Mouse (Mus musculus): ENCODE measurements around the gene Larp6. TPM values are rescaled to one million over a fixed set of nuclear protein-coding genes. Genes with fewer than 3 reads are reported as not detected.

Larp6 gene
- polyA plus RNA-seq, 1 experiment from 2014 or later = 1.9 TPM

DNA sequence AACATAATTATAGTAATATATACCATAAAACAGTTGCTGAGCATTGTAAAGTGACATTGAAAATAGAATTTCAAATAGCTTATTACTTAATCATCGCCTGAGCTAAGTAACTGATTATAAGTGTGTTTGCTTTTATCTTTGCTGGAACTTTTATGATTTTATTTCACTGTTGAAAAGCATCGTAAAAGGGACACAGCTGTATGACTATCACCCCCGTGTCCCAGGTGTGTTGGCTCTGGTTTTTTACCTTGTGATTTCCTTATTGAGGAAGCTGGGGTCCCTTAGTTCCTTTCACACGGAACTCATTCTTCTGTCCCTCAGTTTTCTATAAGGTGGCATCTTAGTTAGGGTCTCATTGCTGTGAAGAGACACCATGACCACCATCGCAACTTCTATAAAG lies 34.9 kb downstream of the Larp6 start:
- WGBS = 90% methylated on average over 5 of the region's 5 CpGs
- Histone ChIP-seq H3K27me3 (ENCODE audit: control insufficient read depth, insufficient read depth, low read length) (no peaks in the 10 kb centered on the region), H3K27ac (ENCODE audit: low read depth, low read length) (no peak overlapping the region), H3K4me3 (ENCODE audit: low read depth, low read length) (no peak overlapping the region), H3K9me3 (ENCODE audit: control insufficient read depth, low read length) (no peaks in the 10 kb centered on the region), H3K4me2 (replicated peaks; ENCODE audit: low read depth, low read length) (no peak overlapping the region), H3K36me3 (ENCODE audit: control insufficient read depth, insufficient read depth, low read length) (no peaks in the 10 kb centered on the region), H3K9ac (ENCODE audit: low read depth, low read length) (no peak overlapping the region), H3K4me1 (replicated peaks; ENCODE audit: control insufficient read depth, insufficient read depth, low read length) (no peaks in the 10 kb centered on the region)
- ATAC-seq (ENCODE audit: low FRiP score) = no peak
- no peak for DNase-seq (ENCODE audit: low spot score)

DNA sequence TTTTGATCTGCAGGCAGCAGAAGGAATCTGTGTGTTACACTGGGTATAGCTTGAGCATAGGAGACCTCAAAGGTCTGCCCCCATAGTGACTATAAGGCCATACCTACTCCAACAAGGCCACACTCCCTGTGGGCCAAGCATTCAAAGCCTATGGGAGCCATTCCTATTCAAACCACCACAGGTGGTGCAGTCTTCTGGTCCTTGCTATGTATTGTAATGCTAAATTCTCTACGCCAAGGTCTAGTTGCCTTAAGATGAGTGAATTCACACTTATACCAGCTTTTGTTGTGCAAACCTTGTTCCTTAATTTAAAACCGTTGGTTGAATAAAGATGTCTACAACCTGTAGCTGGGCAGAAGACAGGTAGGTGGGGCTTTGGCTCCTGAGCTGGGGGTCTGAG lies 35.4 kb downstream of the Larp6 start:
- Histone ChIP-seq H3K4me3 (ENCODE audit: low read depth, low read length) (no peak overlapping the region), H3K9ac (ENCODE audit: low read depth, low read length) (no peak overlapping the region), H3K27me3 (ENCODE audit: control insufficient read depth, insufficient read depth, low read length) (no peaks in the 10 kb centered on the region), H3K9me3 (ENCODE audit: control insufficient read depth, low read length) (no peaks in the 10 kb centered on the region), H3K27ac (ENCODE audit: low read depth, low read length) (no peak overlapping the region), H3K4me1 (replicated peaks; ENCODE audit: control insufficient read depth, insufficient read depth, low read length) (no peaks in the 10 kb centered on the region), H3K36me3 (ENCODE audit: control insufficient read depth, insufficient read depth, low read length) (no peaks in the 10 kb centered on the region), H3K4me2 (replicated peaks; ENCODE audit: low read depth, low read length) (no peak overlapping the region)
- ATAC-seq (ENCODE audit: low FRiP score) = no peak
- WGBS = 77% methylated on average over 2 of the region's 2 CpGs
- DNase-seq (ENCODE audit: low spot score) = no peak

DNA sequence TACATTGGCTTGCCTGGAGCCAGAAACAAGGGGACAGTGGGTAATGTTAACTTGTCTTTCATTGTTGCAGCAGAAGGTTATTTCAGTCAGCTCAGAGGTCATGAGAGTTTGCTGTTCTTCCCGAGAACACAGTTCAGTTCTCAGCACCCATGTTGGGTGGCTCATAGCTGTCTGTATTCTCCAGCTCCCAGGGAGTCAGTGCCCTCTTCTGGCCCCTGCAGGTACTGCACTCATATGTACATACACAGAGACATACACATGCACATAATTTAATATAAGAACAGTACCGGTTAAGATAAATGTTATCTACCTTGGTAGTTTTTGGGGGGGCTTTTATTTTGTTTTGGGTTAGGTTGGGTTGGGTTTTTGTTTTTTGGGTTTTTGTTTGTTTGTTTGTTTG lies 36.3 kb downstream of the Larp6 start:
- DNase-seq (ENCODE audit: low spot score) (no peak), ATAC-seq (ENCODE audit: low FRiP score) (no peak)
- no peaks in the 10 kb centered on the region for H3K36me3 ChIP-seq (ENCODE audit: control insufficient read depth, insufficient read depth, low read length)
- no peak overlapping the region for H3K4me2 ChIP-seq (replicated peaks; ENCODE audit: low read depth, low read length)
- H3K4me3 ChIP-seq (ENCODE audit: low read depth, low read length) = no peak overlapping the region
- 87% methylated on average over 2 of the region's 2 CpGs for WGBS
- H3K9me3 ChIP-seq (ENCODE audit: control insufficient read depth, low read length) = no peaks in the 10 kb centered on the region
- H3K27ac ChIP-seq (ENCODE audit: low read depth, low read length) = no peak overlapping the region
- no peak overlapping the region for H3K9ac ChIP-seq (ENCODE audit: low read depth, low read length)
- H3K27me3 ChIP-seq (ENCODE audit: control insufficient read depth, insufficient read depth, low read length) = no peaks in the 10 kb centered on the region
- H3K4me1 ChIP-seq (replicated peaks; ENCODE audit: control insufficient read depth, insufficient read depth, low read length) = no peaks in the 10 kb centered on the region

DNA sequence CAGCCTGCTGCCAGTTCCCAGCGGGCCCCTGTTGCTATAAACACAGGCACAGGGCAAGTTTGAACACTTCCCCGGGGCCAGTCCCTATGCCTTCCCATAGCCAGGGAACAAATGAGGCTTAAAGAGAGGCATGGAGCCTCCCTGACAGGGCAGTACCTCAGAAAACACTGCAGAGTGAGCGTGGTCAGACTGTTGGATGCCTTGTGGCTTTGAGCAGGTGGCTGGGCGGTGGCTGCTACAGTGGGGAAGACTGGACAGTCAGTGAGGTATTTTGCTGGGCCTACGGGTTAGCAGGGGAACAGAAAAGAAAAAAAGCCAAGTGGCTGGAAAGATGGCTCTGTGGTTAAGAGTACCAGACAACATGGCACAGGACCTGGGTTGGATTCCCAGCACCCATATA lies 38.3 kb downstream of the Larp6 start:
- 90% methylated on average over 5 of the region's 5 CpGs for WGBS
- no peak for ATAC-seq (ENCODE audit: low FRiP score)

DNA sequence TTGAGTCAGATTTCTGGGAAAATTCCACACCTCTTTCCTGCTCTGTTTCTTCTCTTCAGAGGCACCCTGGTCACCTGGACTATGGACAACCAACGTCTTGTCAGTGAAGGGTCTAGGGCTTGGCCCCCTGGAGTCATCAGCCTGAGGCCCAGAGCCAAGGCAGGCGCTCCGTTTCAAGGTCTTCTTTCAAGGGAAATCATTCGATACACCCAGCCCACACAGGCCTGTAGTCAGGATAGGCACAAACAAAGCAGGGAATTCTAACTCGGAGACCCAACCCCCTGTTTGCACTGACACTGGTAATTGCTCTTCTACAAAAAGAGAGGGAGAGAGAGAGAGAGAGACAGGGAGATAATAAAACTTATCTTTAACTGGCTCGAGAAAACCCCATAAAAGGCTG lies 39.2 kb downstream of the Larp6 start:
- no peak for ATAC-seq (ENCODE audit: low FRiP score)
- Histone ChIP-seq H3K4me3 (ENCODE audit: low read depth, low read length) (no peak overlapping the region), H3K4me1 (replicated peaks; ENCODE audit: control insufficient read depth, insufficient read depth, low read length) (no peaks in the 10 kb centered on the region), H3K36me3 (ENCODE audit: control insufficient read depth, insufficient read depth, low read length) (no peaks in the 10 kb centered on the region), H3K27me3 (ENCODE audit: control insufficient read depth, insufficient read depth, low read length) (no peaks in the 10 kb centered on the region), H3K4me2 (replicated peaks; ENCODE audit: low read depth, low read length) (no peak overlapping the region), H3K9me3 (ENCODE audit: control insufficient read depth, low read length) (no peaks in the 10 kb centered on the region), H3K9ac (ENCODE audit: low read depth, low read length) (no peak overlapping the region), H3K27ac (ENCODE audit: low read depth, low read length) (no peak overlapping the region)
- no peak for DNase-seq (ENCODE audit: low spot score)
- 68% methylated on average over 6 of the region's 6 CpGs for WGBS

More for the DNA sequence above, 38.3 kb downstream of the Larp6 start:
- Histone ChIP-seq H3K9ac (ENCODE audit: low read depth, low read length) (no peak overlapping the region), H3K27ac (ENCODE audit: low read depth, low read length) (no peak overlapping the region), H3K36me3 (ENCODE audit: control insufficient read depth, insufficient read depth, low read length) (no peaks in the 10 kb centered on the region), H3K4me1 (replicated peaks; ENCODE audit: control insufficient read depth, insufficient read depth, low read length) (no peaks in the 10 kb centered on the region), H3K4me3 (ENCODE audit: low read depth, low read length) (no peak overlapping the region), H3K4me2 (replicated peaks; ENCODE audit: low read depth, low read length) (no peak overlapping the region), H3K27me3 (ENCODE audit: control insufficient read depth, insufficient read depth, low read length) (no peaks in the 10 kb centered on the region), H3K9me3 (ENCODE audit: control insufficient read depth, low read length) (no peaks in the 10 kb centered on the region)
- DNase-seq (ENCODE audit: low spot score) = no peak

DNA sequence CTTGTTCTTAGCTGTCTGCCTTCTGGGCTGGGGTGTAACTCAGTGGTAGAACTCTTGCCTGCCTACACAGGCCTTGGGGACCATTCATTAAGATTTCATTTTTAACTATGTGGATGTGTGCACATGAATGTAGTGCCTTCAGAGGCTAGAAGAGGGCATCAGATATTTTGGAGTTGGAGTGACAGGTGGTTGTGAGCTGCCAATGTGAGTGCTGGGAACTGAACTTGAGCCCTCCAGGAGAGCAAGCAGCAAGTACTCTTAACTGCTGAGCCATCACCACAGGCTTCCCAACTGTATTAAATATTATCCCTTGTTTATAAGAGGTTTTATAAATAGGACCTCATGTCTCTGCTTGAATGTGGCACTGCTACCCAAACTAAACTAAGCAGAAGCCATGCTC lies 39.8 kb downstream of the Larp6 start:
- DNase-seq (ENCODE audit: low spot score) (no peak), ATAC-seq (ENCODE audit: low FRiP score) (no peak)
- no peak overlapping the region for H3K27ac ChIP-seq (ENCODE audit: low read depth, low read length)
- H3K4me1 ChIP-seq (replicated peaks; ENCODE audit: control insufficient read depth, insufficient read depth, low read length) = no peaks in the 10 kb centered on the region
- H3K9me3 ChIP-seq (ENCODE audit: control insufficient read depth, low read length) = no peaks in the 10 kb centered on the region
- H3K36me3 ChIP-seq (ENCODE audit: control insufficient read depth, insufficient read depth, low read length) = no peaks in the 10 kb centered on the region
- no peak overlapping the region for H3K9ac ChIP-seq (ENCODE audit: low read depth, low read length)
- no peak overlapping the region for H3K4me2 ChIP-seq (replicated peaks; ENCODE audit: low read depth, low read length)
- no peak overlapping the region for H3K4me3 ChIP-seq (ENCODE audit: low read depth, low read length)
- no peaks in the 10 kb centered on the region for H3K27me3 ChIP-seq (ENCODE audit: control insufficient read depth, insufficient read depth, low read length)

DNA sequence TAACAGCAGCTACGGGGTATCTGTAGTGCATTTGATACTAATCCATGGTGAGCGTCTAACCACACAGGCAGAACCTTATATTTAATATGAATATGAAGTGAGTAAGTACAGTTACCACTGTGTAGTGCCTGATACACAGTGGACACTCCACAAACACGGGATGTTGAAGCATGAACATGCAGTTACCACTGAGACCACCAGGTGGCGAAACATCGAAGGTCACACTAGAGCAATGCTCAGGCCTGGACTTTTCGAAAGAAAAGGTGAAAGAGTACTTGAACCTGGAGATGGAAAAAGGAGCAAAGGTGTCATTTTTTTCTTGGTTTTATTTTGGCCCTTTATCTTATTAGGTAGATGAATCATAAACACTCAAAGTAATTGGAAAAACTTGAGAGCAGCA lies 43.5 kb downstream of the Larp6 start:
- ATAC-seq (ENCODE audit: low FRiP score) = no peak
- Histone ChIP-seq H3K27me3 (ENCODE audit: control insufficient read depth, insufficient read depth, low read length) (no peaks in the 10 kb centered on the region), H3K9ac (ENCODE audit: low read depth, low read length) (no peak overlapping the region), H3K27ac (ENCODE audit: low read depth, low read length) (no peak overlapping the region), H3K4me3 (ENCODE audit: low read depth, low read length) (no peak overlapping the region), H3K36me3 (ENCODE audit: control insufficient read depth, insufficient read depth, low read length) (no peaks in the 10 kb centered on the region), H3K4me1 (replicated peaks; ENCODE audit: control insufficient read depth, insufficient read depth, low read length) (no peaks in the 10 kb centered on the region), H3K9me3 (ENCODE audit: control insufficient read depth, low read length) (no peaks in the 10 kb centered on the region), H3K4me2 (replicated peaks; ENCODE audit: low read depth, low read length) (no peak overlapping the region)
- 38% methylated on average over 6 of the region's 6 CpGs for WGBS
- peak; percentile 80 for DNase-seq (ENCODE audit: low spot score)

DNA sequence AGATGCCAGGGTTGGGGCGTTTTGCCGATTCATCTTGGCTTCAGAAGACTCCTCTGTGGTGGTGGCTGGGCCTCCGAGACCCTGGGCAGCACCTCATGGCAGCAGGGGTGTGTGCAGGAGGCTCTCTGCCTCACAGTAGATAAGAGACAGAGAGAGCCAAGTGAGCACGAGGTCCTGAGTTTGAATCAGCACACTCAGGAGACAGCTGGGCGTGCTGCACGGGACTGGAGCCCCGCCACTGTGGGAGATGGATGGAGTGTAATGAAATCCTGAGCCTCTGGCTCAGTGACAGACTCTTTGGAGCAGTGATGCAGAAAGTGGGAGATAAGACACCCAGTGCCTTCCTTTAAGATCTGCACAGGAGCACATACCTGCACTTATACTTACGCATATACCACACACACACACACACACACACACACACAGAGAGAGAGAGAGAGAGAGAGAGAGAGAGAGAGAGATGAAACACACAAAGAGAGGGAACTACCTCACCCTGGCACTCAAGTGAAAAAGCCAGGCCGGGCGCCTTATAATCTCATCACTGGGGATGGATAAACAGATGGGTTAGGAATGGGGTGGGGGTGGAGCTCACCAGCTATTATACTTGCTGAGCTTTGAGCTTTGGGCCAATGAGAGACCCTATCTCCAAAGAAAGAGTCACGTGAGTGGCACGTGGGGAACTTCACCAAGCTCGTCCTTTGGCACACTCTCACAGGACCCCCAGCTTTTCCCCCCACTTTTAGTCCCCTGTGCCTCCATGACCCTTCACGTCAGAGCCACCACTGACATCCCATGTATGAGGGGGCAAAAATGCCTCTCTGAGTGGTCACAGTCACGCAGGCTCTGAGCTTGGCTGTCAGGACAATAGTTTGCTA lies 44.3 kb downstream of the Larp6 start:
- Histone ChIP-seq H3K9me3 (ENCODE audit: control insufficient read depth, low read length) (no peaks in the 10 kb centered on the region), H3K4me1 (replicated peaks; ENCODE audit: control insufficient read depth, insufficient read depth, low read length) (no peaks in the 10 kb centered on the region), H3K27ac (ENCODE audit: low read depth, low read length) (no peak overlapping the region), H3K27me3 (ENCODE audit: control insufficient read depth, insufficient read depth, low read length) (no peaks in the 10 kb centered on the region), H3K4me3 (ENCODE audit: low read depth, low read length) (no peak overlapping the region), H3K36me3 (ENCODE audit: control insufficient read depth, insufficient read depth, low read length) (no peaks in the 10 kb centered on the region), H3K4me2 (replicated peaks; ENCODE audit: low read depth, low read length) (no peak overlapping the region), H3K9ac (ENCODE audit: low read depth, low read length) (no peak overlapping the region)
- ATAC-seq (ENCODE audit: low FRiP score) = no peak
- DNase-seq (ENCODE audit: low spot score) = no peak
- 81% methylated on average over 15 of the region's 15 CpGs for WGBS

DNA sequence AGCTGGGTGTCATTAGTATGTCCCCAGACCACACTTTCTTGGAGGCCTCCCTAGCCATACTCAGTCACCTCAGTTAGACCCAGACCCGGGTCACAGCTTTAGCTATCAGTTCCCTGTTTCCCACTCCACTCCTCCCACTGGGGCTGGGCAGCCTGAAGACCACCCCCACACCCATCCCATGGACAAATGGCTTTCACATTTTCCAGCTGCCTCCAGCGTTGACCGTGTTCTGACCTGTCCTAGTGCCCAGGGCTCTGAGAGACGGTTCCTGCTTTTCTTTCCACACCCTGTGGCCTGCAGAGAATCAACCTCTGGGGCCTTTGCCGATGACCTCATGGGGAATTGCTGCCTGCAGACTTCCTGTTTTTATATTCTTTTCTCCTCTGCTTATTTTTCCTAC lies 45.0 kb downstream of the Larp6 start:
- no peak for DNase-seq (ENCODE audit: low spot score)
- no peaks in the 10 kb centered on the region for H3K4me1 ChIP-seq (replicated peaks; ENCODE audit: control insufficient read depth, insufficient read depth, low read length)
- no peak overlapping the region for H3K4me3 ChIP-seq (ENCODE audit: low read depth, low read length)
- H3K4me2 ChIP-seq (replicated peaks; ENCODE audit: low read depth, low read length) = no peak overlapping the region
- no peak overlapping the region for H3K27ac ChIP-seq (ENCODE audit: low read depth, low read length)
- no peaks in the 10 kb centered on the region for H3K27me3 ChIP-seq (ENCODE audit: control insufficient read depth, insufficient read depth, low read length)
- WGBS = 44% methylated on average over 5 of the region's 5 CpGs
- no peaks in the 10 kb centered on the region for H3K36me3 ChIP-seq (ENCODE audit: control insufficient read depth, insufficient read depth, low read length)
- no peaks in the 10 kb centered on the region for H3K9me3 ChIP-seq (ENCODE audit: control insufficient read depth, low read length)
- ATAC-seq (ENCODE audit: low FRiP score) = no peak
- no peak overlapping the region for H3K9ac ChIP-seq (ENCODE audit: low read depth, low read length)

Data from hindbrain, embryonic 11.5 days (tissue).